Mouse (Mus musculus) kidney, postnatal 0 days (tissue): ENCODE data around the gene Cfap74. TPM values are rescaled to one million over a fixed set of nuclear protein-coding genes. Genes with fewer than 3 reads are reported as not detected.
"Not testable (repeated sequence)": the region's sequence is repeated elsewhere in the genome, so short reads cannot be mapped to it uniquely, and the experiment has no call there.

Experiments used
- ATAC-seq: fragments of 200-750 bp; cut with Nextera tagmentation; replicated peaks from 2 replicates; pipeline ENCODE4 v1.8.0; 2017; ENCODE audit warnings: low read depth, moderate number of reproducible peaks, moderate TSS enrichment, moderate library complexity; ENCODE audit not compliant: low FRiP score
- DNase-seq: peaks from one replicate; pipeline ENCODE4 v3.0.0-alpha.2; 2016; ENCODE audit warnings: low spot score
- H3K27ac ChIP-seq: fragments of 300-500 bp; sonication (generic); 2 replicates; pipeline ENCODE4 v1.5.1; 2014; ENCODE audit warnings: mild to moderate bottlenecking
- H3K27me3 ChIP-seq: fragments of 300-500 bp; sonication (generic); 2 replicates; pipeline ENCODE4 v1.6.1; 2014; ENCODE audit warnings: low read length, mixed read lengths; ENCODE audit not compliant: insufficient read depth
- H3K36me3 ChIP-seq: fragments of 300-500 bp; sonication (generic); 2 replicates; pipeline ENCODE4 v1.6.1; 2014; ENCODE audit warnings: low read length, mixed read lengths; ENCODE audit not compliant: insufficient read depth
- H3K4me1 ChIP-seq: fragments of 300-500 bp; sonication (generic); replicated peaks from 2 replicates; pipeline ENCODE4 v1.6.1; 2014; ENCODE audit warnings: antibody characterized with exemption, low read length, mixed read lengths; ENCODE audit not compliant: insufficient read depth
- H3K4me2 ChIP-seq: fragments of 300-500 bp; sonication (generic); 2 replicates; pipeline ENCODE4 v1.6.1; 2014; ENCODE audit warnings: mild to moderate bottlenecking, low read length, moderate library complexity, mixed read lengths
- H3K4me3 ChIP-seq: fragments of 300-500 bp; sonication (generic); replicated peaks from 2 replicates; pipeline ENCODE4 v1.5.1; 2014; ENCODE audit warnings: low read depth, low read length
- H3K9ac ChIP-seq: fragments of 300-500 bp; sonication (generic); 2 replicates; pipeline ENCODE4 v1.6.1; 2014; ENCODE audit warnings: low read depth, low read length
- H3K9me3 ChIP-seq: fragments of 300-500 bp; sonication (generic); replicated peaks from 2 replicates; pipeline ENCODE4 v1.6.1; 2016; ENCODE audit warnings: low read length, inconsistent platforms, mixed read lengths
- CTCF ChIP-seq: IDR thresholded peaks from 2 replicates; pipeline ENCODE4 v1.5.1; 2016; ENCODE audit warnings: antibody characterized with exemption, low read depth, mild to moderate bottlenecking, moderate library complexity
- WGBS: fragments of 180-500 bp; shearing (Covaris S2); extraction: QIAGEN DNeasy Blood & Tissue Kit; methylation state at CpG from one replicate; pipeline ENCODE4 v1.1.7; 2014; 5-methylcytosine and 5-hydroxymethylcytosine counted together
- polyA plus RNA-seq: library from polyadenylated mRNA; unstranded; fragments of >200 nt; fragmentation: Nextera tagmentation; extraction: Ambion mirVana; gene quantifications from 2 replicates; pipeline ENCODE4 v1.2.1, GENCODE M21; 2015

The Cfap74 gene
- polyA plus RNA-seq, 1 experiment from 2014 or later: 0.62 TPM

DNA sequence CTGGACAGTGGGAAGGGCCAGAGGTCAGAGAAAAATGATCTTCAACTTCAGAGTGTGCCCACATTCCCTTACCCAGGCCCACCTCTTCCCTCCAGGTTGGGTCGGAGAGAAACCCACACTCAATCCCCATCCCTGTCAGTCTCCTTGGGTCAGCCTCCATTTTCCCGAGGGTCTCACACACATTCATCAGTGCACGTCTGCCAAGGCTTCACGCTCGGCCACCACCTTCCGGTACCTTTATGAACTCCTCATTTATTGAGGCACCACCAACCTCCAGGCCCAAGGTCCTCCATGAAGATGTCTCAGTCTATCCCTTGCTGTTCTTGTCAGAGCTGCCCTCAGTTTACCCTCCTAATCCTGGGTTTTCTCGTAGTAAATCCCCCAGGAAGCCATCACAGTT, 62.0 kb downstream of the Cfap74 start:
- Histone ChIP-seq H3K9me3 (no peaks in the 10 kb centered on the region), H3K27me3 (no peaks in the 10 kb centered on the region), H3K9ac (no peak overlapping the region), H3K36me3 (no peaks in the 10 kb centered on the region), H3K27ac (no peak overlapping the region), H3K4me1 (0 out of 2 replicates have a peak, but pooled peaks cover 4% of the 10 kb centered on the region), H3K4me3 (no peak overlapping the region), H3K4me2 (no peak overlapping the region)
- DNase-seq: no peak
- WGBS: 82% methylated on average over 7 of the region's 7 CpGs
- no peak for TF ChIP-seq CTCF
- no peak for ATAC-seq

DNA sequence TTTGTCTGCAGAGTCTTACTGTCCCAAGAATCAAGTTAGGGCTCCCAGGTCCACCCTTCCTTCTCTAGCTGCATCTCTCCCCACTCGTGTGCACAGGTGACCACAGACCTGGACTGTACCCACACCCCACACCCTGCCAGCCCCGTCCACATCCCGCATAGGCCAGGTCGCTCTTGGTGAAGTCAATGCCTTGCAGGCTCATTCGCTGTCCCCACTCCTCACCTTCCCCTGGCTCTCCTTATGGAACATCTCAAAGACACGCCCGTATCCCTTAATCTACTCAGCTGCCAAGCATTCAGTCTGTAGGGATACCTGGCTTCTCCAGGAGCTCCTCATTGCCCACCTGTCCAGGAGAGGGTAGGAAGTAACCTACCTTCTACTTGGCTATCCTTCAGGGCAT, 62.4 kb downstream of the Cfap74 start:
- Histone ChIP-seq H3K4me1 (0 out of 2 replicates have a peak, but pooled peaks cover 4% of the 10 kb centered on the region), H3K27ac (no peak overlapping the region), H3K27me3 (no peaks in the 10 kb centered on the region), H3K4me2 (no peak overlapping the region), H3K9me3 (no peaks in the 10 kb centered on the region), H3K36me3 (no peaks in the 10 kb centered on the region), H3K4me3 (no peak overlapping the region), H3K9ac (no peak overlapping the region)
- TF ChIP-seq CTCF: no peak
- ATAC-seq (no peak), DNase-seq (no peak)
- 87% methylated on average over 7 of the region's 7 CpGs for WGBS

DNA sequence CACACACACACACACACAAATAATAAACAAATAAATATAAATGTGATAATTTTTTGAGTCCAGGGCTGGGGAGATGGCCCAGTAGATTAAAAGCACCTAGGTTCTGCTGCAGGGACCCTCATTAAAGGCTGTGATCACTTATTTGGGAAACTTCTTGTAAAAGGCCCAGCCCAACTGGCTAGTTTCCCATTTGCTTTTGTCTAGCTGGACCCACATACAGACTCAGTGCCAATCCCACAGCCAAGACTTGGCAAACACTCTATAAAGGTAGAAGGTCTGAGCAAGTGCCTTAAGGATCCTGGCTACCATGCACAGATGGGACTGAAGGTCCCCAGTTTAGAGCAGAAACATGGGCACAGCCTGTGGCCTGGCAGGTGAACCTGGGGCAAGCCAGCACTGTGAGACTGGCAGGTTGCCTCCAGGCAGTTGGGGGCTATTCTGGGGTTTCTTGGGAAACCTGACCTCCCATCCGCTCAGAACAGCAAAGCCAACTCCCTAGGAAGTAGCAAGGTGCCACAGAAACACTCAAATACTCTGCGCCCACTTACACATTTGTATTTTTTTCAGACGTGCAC, 63.8 kb downstream of the Cfap74 start:
- no peak overlapping the region for H3K9ac ChIP-seq
- no peaks in the 10 kb centered on the region for H3K9me3 ChIP-seq
- no peaks in the 10 kb centered on the region for H3K36me3 ChIP-seq
- 0 out of 2 replicates have a peak, but pooled peaks cover 4% of the 10 kb centered on the region for H3K4me1 ChIP-seq
- WGBS: 82% methylated on average over 3 of the region's 3 CpGs
- H3K27ac ChIP-seq: no peak overlapping the region
- ATAC-seq: no peak
- DNase-seq: no peak
- no peak overlapping the region for H3K4me3 ChIP-seq
- no peak for TF ChIP-seq CTCF
- H3K4me2 ChIP-seq: no peak overlapping the region
- no peaks in the 10 kb centered on the region for H3K27me3 ChIP-seq

DNA sequence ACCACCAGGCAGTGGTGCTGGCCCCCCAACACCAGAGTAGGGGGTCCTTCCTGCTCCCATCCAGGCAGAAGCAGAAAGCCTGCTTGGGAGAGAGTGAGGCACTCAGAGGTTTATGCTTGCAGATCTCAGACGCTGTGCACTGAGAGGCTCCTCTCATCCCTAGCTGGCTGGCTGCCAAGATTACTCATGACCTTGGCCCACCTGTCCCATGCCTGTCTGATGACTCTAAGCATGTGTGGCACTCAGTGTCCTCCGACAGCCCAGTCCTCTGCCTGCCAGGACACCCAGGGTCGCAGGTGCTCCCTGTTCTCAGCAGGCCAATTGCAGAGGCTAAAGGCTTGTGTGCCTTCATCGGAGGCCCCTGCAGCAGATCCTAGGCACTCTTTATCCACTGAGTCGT, 64.3 kb downstream of the Cfap74 start:
- 0 out of 2 replicates have a peak, but pooled peaks cover 4% of the 10 kb centered on the region for H3K4me1 ChIP-seq
- no peak overlapping the region for H3K4me3 ChIP-seq
- DNase-seq (no peak), ATAC-seq (0 out of 2 replicates have a peak, but pooled peaks have one; percentile 35)
- no peak overlapping the region for H3K9ac ChIP-seq
- H3K9me3 ChIP-seq: no peaks in the 10 kb centered on the region
- H3K4me2 ChIP-seq: no peak overlapping the region
- H3K27ac ChIP-seq: no peak overlapping the region
- no peak for TF ChIP-seq CTCF
- WGBS: 59% methylated on average over 5 of the region's 5 CpGs
- no peaks in the 10 kb centered on the region for H3K27me3 ChIP-seq
- H3K36me3 ChIP-seq: no peaks in the 10 kb centered on the region

DNA sequence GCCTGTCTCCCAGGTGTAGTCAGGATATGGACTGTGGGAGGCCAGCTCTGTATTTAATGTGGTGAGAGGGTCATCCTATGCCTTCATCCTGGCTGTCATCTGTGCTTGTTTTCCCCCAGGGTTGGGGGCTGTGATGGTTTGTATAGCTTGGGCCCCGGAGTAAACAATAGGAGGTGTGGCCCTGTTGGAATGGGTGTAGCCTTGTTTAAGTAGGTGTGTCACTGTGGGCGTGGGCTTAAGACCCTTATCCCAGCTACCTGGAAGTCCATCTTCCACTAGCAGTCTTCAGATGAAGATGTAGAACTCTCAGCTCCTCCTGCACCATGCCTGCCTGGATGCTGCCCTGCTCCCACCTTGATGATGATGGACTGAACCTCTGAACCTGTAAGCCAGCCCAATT, 64.8 kb downstream of the Cfap74 start:
- H3K4me2 ChIP-seq: not testable (repeated sequence)

DNA sequence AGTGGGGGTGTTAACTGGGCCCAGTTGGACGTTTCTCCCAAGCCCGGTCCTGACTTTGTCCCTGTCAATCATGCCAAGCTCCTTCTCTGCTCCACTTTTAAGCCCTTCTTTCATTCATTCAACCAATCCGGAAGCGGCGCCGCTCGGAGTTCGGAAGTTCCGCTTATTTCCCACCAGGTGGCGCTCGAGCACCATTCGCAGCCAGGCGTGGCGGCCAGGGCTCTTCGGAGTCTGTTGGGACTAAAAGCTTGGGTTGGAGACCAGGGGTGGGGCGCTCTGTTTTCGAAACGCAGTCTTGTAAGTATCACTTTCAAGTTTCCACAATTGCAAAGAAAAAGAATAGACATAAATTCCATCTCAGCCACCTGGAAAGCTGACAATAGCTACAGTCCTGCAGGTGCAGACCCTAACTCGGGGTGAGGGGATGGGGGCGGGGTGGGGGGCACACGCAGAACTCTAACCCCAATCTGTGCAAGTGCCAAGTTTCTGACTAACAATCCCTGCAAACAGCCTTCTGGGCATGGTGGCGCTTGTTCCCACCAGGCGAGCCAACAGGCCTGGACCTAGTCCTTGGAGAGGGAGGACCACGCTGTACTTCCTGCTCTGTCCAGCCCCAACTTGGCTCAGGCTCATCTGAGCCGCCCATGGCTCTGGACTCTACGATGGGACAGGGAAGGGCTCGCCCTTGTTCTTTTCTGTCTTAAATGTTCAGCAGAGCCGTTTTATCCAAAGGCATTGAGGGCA, 72.6 kb downstream of the Cfap74 start:
- peaks cover 8% of the 10 kb centered on the region; the same call in 1 of the 2 replicates for H3K4me1 ChIP-seq
- ATAC-seq: peak; percentile 52; the same call in 1 of the 2 replicates
- no peaks in the 10 kb centered on the region for H3K9me3 ChIP-seq
- H3K4me3 ChIP-seq: 0 out of 2 replicates have a peak overlapping the region, but pooled peaks have one; percentile 17
- peak; percentile 99 for TF ChIP-seq CTCF
- H3K4me2 ChIP-seq: peak overlapping the region; percentile 53
- peak overlapping the region; percentile 31; the same call in 1 of the 2 replicates for H3K27ac ChIP-seq
- DNase-seq: peak; percentile 88
- H3K36me3 ChIP-seq: no peaks in the 10 kb centered on the region
- 17% methylated on average over 28 of the region's 28 CpGs for WGBS
- no peak overlapping the region; the same call in 1 of the 2 replicates for H3K9ac ChIP-seq
- no peaks in the 10 kb centered on the region for H3K27me3 ChIP-seq

More for the DNA sequence above, 64.8 kb downstream of the Cfap74 start:
- not testable (repeated sequence) for H3K27ac ChIP-seq, H3K4me1 ChIP-seq, ATAC-seq, DNase-seq, H3K9ac ChIP-seq, H3K27me3 ChIP-seq, H3K4me3 ChIP-seq, H3K9me3 ChIP-seq, H3K36me3 ChIP-seq
- 53% methylated on average over 2 of the region's 2 CpGs for WGBS
